Mouse (Mus musculus) embryo, embryonic 11.5 days (tissue): ENCODE data around the gene Fyb2.
A peak's percentile ranks its signal among the peaks of the same experiment; 100 is the strongest.

Experiments
- DNase-seq: peaks from one replicate; pipeline ENCODE4 v3.0.0-alpha.2; 2012; ENCODE audit warnings: low read depth, low spot score

Gene Fyb2

GRCm38 (mm10) chr4:104913291-104914129 is at the start of gene Fyb2:
Fyb2 (plus strand) TSS chr4:104913456.
- DNase-seq: no peak

- no peak for DNase-seq
These were observed 48.9 kb upstream of the Fyb2 start for GRCm38 (mm10) chr4:104864397-104864796.

DNA sequence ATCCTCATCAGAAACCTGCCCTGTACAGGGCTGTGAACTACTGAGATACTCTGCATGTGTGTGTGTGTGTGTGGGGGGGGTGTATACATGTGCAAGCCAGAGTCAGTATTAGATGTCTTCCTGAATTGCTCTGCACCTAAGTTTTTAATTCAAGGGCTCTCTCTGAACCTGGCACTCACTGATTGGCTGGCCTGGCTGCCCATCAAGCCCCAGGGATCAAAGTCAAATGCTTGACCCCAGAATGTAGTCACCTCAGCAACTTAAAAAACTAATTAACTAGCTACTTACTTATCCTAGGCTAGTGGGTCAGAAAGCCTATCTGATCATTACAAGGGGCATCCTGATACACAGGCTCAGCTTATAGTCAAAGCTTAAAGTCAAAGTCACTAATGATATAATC is 43.7 kb upstream of the Fyb2 start:
- no peak for DNase-seq

DNA sequence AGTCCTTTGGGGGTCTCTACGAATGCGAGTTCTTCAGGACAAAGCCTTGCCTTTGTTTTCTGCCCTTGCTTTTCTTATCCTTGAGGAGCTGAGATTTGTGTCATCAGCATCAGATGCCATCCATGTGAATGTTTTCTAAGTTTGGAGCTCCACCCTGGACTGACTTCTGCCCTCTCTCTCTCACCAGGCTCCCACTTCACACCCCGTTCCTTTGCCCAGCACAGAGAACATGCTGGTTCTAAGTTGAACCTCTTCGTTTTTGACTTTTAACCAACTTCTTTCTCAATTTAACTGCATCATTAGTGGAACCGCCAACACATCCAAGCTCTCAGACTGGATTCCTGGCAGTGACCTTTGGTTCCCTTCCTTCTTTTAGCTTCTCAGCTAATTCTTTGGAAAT is 43.1 kb upstream of the Fyb2 start:
- no peak for DNase-seq

DNA sequence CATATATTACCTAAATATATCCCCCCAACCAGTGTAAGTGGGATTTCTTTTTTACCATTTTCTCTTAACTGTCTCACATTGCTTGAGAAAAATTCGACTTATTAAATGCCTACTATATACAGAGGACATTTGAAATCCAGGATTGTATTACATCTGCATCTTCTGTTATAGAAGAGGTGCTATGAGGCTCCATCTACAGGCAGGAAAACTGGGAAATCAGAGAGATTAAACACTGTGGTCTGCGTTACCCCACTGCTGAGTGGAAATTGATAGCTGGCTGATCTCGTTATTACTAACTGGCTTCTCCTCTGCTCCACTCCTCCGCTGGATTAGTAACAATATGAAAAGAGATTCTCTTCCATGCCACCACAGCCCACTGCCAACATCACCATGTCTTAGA is 37.4 kb upstream of the Fyb2 start:
- no peak for DNase-seq

GRCm38 (mm10) chr4:104876323-104876722 is 36.9 kb upstream of the Fyb2 start, which contains the start of gene C8a:
C8a (minus strand) TSS chr4:104876398.
- DNase-seq: no peak

DNA sequence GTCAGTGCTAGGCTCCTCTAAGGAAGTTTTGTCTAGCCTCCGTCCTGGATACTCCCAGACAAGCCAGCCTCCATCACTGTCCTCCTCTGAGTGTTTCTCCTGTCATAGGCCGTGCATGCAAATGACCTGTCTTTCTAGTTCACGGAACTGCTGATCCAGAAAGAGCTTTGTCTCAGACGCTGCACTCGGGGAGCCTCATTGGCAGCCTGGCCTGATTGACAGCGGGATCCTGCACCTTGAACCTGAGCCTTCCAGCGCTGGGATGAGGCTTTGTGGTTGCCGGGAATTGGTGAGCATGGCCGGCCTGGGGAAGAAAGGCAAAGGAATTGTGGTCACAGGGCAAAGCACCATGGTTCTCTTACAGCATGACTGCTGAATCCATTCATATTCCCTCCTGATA is 25.8 kb upstream of the Fyb2 start:
- no peak for DNase-seq

DNA sequence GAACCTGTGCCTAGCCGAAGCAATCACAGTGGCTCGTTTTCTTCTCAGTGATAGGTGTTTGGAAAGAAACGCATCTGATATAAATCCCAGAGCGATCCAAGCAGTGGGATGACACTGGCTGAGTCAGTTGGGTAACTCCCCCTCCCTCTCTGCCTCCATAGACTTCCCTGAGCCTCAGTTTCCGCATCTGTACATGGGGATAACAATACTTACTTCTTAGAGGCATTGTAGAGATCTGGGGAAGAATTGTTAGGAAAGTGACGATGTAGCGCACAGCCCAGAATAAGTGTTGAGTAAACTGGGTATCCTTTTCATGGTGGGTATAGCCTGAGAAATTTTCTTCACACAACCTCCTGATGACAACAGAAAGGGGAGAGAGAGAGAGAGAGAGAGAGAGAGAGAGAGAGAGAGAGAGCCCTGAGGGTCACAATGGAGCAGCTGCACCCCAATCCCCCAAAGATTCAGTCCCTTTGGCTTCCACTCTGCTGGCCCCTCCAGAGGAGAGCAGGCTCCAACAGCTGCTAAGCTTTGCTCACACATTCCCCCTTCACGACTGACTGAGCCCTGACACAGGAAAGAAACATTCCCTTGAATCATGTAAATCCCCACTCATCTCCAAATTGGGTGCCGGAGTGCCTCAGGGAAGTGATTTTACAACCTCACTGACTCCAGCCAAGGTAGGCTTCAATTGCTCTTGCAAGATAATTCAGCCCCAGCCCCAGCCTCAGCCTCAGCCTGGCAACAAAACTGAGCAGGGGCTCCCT is 24.6 kb upstream of the Fyb2 start:
- no peak for DNase-seq

DNA sequence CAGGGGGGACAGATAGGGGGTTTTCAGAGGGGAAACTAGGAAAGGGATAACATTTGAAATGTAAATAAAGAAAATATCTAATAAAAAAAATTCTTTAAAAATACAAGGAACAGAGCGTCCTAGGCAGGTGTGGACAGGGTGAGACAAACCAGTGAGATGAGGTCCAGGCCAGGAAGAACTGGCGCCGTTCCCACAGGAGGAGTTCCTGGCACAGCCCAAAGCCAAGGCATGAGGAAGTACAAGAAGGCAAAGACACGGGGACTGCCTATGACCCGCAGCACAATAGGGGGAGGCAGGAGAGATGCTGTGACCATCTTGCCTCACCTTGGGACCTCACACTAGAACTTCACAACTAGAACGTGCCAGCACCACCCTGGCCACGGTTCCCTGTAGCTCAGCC is 21.5 kb upstream of the Fyb2 start:
- no peak for DNase-seq

DNA sequence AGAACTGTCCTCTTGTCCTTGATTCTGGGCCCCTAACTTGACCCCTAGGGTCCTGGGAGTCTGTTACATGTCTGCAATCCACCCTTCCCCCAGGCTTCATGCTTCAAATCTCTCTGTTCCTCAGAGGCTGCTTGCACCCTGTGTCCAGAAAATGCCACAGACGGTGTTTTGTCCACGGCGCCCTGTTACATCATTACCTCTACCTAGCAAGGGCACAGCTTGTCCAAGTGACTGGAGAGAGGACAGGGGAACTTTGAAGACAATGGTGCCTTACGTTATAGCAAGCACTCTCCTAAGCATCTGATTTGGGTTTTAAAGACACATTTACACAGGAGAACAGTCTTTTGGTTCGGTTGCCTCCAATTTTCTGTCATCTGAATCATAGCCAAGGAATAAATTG is 19.7 kb upstream of the Fyb2 start:
- DNase-seq: no peak

GRCm38 (mm10) chr4:104894004-104894734 is 19.1 kb upstream of the Fyb2 start:
- DNase-seq: peak; percentile 36

DNA sequence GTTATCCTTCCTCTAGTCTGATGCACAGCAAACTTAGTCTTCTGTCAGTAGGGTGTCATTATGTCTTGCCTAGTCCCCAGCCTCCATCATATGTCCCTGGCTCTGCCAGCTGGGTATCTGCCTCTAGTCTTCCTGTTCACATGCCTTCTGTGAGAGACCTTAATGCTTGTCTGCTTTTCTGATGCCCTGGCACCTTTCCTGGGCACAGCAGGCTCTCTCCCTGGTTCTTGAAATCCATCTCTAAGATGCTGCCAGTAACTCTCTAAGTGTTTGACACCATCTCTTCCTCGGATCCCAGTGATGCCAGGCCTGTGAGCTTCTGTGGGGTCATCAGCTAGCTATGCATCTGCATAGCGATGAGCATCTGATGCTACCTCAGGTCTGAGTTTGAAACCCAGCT is 10.4 kb upstream of the Fyb2 start:
- no peak for DNase-seq

DNA sequence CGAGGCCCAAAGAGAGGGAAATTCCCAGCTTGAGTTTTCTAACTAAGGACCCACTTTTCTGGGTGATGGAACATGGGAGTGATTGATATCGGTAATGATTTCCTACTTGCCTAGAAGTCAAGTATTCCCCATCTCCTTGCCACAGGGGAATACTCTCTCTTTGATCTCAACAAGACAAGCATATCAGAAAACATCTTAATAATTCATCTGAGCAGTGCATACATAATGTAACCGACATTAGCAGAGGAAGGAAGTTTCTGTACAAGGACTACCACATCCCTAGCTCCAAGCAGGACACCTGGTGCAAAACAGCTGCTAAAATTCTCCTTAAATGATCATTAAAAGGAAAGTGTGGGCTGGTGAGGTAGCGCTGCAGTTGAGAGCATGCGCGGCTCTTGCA is 8.2 kb upstream of the Fyb2 start:
- DNase-seq: no peak

- peak; percentile 59 for DNase-seq
These were observed 1.6 kb upstream of the Fyb2 start for GRCm38 (mm10) chr4:104911685-104912084.

DNA sequence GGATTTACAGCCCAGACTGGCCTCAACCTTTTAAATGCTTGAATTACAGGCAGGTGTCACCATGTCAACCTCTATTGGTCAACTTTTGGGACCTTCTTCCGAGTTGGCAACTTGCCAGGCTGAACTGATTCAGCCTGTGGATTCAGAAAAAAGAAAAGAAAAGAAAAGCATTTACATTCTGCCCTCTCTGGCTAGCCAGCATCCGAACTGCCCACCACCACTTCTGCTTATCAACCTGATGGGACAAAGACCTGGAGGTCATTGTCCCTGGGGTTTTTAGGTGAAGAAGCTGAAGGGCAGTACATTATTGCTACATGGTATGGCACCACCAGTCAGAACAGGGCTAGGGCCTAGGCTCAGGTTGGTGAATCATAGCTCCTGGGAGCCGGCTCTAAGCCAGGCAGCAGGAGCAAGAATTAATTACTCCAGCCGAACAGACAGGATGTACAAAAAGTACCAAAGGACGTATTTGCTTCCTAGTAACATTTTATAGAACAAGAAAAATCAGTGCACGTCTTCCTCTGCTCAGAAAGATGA is 1.5 kb downstream of the Fyb2 start:
- DNase-seq: no peak

DNA sequence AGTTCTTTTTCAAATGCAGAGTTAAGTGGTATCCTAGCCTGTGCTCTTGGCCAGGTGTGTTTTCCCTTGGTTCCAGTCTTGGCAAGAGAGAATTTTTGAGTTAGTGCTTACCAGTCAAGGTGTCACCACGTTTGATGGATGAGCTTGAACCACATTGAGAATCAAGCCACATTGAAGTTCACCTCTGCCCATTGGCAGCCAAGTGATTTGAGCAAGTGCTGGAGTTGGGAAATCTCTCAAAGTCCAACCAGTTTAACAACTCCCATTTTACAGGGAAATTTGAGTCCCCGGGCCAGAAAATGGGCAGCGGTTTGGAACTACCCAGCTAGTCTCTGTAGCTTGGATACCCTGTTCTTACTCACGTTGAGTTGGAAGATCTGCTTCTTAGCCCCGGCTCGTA is 4.8 kb downstream of the Fyb2 start:
- no peak for DNase-seq

DNA sequence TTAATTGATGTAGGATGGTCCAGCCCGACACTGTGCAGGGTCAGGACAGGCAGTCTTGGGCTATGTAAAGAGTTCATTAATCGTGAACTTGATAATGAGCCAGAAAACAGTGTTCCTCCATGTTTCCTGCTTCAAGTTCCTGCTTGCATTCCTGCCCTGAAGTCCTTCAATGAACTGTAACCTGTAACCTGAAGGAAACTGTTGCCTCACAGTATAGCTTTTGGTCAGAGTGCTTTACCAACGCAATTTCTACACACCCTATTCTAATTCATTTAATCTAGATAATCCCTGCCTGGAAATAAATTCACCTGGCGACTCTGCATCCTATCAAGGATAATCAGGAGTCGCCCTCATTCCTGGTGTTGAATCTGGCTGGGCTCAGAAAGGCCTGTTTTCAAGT is 12.1 kb downstream of the Fyb2 start:
- no peak for DNase-seq

- no peak for DNase-seq
These were observed 15.9 kb downstream of the Fyb2 start for GRCm38 (mm10) chr4:104929165-104929564.

DNA sequence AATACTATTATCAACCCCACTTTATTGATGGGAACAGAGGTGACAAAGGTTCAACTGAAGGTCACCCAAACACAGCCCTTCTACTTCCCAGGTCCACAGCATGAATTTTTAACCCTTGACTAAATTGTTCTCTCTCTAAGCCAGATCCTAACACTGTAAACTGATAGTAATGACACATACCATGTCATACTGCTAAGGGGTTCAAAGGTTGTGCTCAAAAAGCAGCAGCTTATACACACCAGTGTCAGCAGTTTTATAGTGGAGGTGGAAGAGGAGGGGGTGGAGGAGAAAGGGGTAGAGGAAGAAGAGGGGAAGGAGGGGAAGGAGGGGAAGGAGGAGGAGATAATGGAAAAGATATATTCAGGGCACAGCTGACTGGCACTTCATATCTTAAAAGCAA is 20.4 kb downstream of the Fyb2 start:
- DNase-seq: no peak

GRCm38 (mm10) chr4:104934997-104935396 is 21.7 kb downstream of the Fyb2 start:
- no peak for DNase-seq

DNA sequence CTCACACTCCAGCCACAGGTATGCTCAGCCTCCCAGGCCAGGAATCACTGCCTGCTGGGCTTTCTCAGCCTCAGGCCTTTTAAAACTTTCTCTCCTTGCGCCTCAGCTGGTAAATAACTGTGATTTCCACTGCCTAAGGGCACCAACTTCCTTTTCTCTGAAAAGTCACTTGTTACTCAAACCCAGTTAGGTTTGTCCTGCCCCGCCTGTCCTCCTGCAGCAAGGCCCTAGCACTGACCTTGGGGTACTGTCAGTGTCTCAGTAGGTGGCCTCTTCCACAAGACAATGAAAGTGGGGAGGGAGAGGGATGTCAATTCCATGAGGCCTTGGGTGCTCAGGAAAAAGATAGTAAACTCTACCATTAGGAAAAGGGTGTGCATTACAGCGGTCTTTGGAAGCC is 22.2 kb downstream of the Fyb2 start:
- DNase-seq: no peak

GRCm38 (mm10) chr4:104936011-104936410 is 22.8 kb downstream of the Fyb2 start:
- DNase-seq: no peak
